Mouse (Mus musculus) liver, embryonic 11.5 days (tissue): ENCODE measurements around the gene Pqlc2. TPM values are rescaled to one million over a fixed set of nuclear protein-coding genes. Genes with fewer than 3 reads are reported as not detected.
A peak's percentile ranks its signal among the peaks of the same experiment; 100 is the strongest.

Source experiments
- ATAC-seq: fragments of 200-750 bp; cut with Nextera tagmentation; replicated peaks from 2 replicates; pipeline ENCODE4 v1.8.0; 2017; ENCODE audit warnings: moderate number of reproducible peaks, mild to moderate bottlenecking, moderate TSS enrichment, moderate library complexity; ENCODE audit not compliant: low FRiP score
- DNase-seq: peaks from one replicate; pipeline ENCODE4 v3.0.0-alpha.2; 2017; ENCODE audit warnings: low spot score
- H3K27ac ChIP-seq: fragments of 300-500 bp; sonication (generic); 2 replicates; pipeline ENCODE4 v1.5.1; 2014; ENCODE audit warnings: mild to moderate bottlenecking, low read depth, low read length, control low read depth
- H3K27me3 ChIP-seq: fragments of 300-500 bp; sonication (generic); replicated peaks from 2 replicates; pipeline ENCODE4 v1.6.1; 2014; ENCODE audit warnings: low read length, mixed read lengths; ENCODE audit not compliant: control insufficient read depth, insufficient read depth
- H3K36me3 ChIP-seq: fragments of 300-500 bp; sonication (generic); 2 replicates; pipeline ENCODE4 v1.6.1; 2014; ENCODE audit warnings: mild to moderate bottlenecking, low read length, moderate library complexity, mixed read lengths; ENCODE audit not compliant: control insufficient read depth, insufficient read depth
- H3K4me1 ChIP-seq: fragments of 300-500 bp; sonication (generic); replicated peaks from 2 replicates; pipeline ENCODE4 v1.6.1; 2014; ENCODE audit warnings: low read length, mixed read lengths; ENCODE audit not compliant: control insufficient read depth, insufficient read depth
- H3K4me2 ChIP-seq: fragments of 300-500 bp; sonication (generic); 2 replicates; pipeline ENCODE4 v1.6.1; 2014; ENCODE audit warnings: mild to moderate bottlenecking, control low read depth, moderate library complexity
- H3K4me3 ChIP-seq: fragments of 300-500 bp; sonication (generic); 2 replicates; pipeline ENCODE4 v1.5.1; 2014; ENCODE audit warnings: low read depth, low read length, control low read depth
- H3K9ac ChIP-seq: fragments of 300-500 bp; sonication (generic); 2 replicates; pipeline ENCODE4 v1.6.1; 2014; ENCODE audit warnings: low read depth, low read length, control low read depth
- H3K9me3 ChIP-seq: fragments of 300-500 bp; sonication (generic); 2 replicates; pipeline ENCODE4 v1.6.1; 2016; ENCODE audit warnings: low read length, inconsistent platforms, mixed read lengths; ENCODE audit not compliant: control insufficient read depth
- WGBS: fragments of 180-500 bp; shearing (Covaris S2); extraction: QIAGEN DNeasy Blood & Tissue Kit; methylation state at CpG from one replicate; pipeline ENCODE4 v1.1.7; 2014; 5-methylcytosine and 5-hydroxymethylcytosine counted together
- polyA plus RNA-seq: library from polyadenylated mRNA; unstranded; fragments of >200 nt; fragmentation: Nextera tagmentation; extraction: Ambion mirVana; gene quantifications from 2 replicates; pipeline ENCODE4 v1.2.1, GENCODE M21; 2014

Pqlc2 gene
- polyA plus RNA-seq, 1 experiment from 2014 or later: 15.5 TPM

DNA sequence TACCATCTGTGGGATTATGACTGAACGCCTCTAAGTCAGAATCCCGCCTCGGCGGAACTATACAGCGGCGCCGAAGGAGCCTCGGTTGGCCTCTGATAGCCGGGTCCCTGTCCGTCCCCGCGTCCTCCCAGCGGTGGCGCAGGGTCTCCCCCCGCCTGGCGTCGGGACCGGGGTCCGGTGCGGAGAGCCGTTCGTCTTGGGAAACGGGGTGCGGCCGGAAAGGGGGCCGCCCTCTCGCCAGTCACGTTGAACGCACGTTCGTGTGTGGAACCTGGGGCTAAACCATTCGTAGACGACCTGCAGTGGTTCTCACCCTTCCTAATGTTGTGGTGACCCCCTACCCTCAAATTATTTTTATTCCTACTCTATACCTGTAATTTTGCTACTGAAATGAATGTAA, 27.6 kb upstream of the Pqlc2 start:
- Histone ChIP-seq H3K4me1 (peaks cover 2% of the 10 kb centered on the region; the same call in 1 of the 2 replicates), H3K9ac (no peak overlapping the region), H3K27ac (no peak overlapping the region), H3K9me3 (no peaks in the 10 kb centered on the region), H3K36me3 (no peaks in the 10 kb centered on the region), H3K4me2 (peak overlapping the region; percentile 39), H3K27me3 (0 out of 2 replicates have a peak, but pooled peaks cover 2% of the 10 kb centered on the region), H3K4me3 (no peak overlapping the region)
- ATAC-seq (no peak), DNase-seq (no peak)
- WGBS: 43% methylated on average over 33 of the region's 33 CpGs

DNA sequence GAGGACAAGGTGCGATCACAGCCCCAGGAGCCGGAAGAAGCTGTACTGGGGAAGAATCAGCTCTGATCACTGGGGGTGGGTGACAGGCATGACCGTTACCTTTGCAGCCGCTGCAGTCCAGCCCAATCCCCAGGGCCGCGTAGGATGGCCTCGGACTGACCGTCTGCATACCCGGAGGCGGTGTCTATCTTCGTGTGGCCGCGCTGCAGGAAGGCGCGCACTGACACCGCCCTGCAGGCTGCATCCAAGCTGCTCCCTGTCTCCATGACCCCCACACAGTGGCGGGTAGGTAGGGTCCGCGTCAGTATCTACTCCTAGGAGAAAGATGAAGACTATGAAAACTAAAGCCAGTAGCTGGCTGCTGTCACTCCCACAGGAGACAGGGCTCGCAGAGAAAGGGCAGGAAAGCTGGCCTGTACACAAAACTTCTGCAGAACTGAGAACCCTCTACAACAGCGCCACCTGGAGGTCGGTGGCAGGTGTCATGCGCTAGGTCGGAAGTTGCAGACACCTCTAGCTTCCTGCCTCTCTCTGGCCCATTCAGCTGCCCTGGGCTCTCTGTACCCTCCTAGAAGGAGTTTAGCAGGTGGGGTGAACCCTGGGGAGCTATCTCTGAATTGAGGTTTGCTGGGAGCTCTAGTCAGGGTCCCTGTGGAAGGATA, 26.4 kb upstream of the Pqlc2 start:
- peak; percentile 76 for ATAC-seq
- H3K27ac ChIP-seq: peak overlapping the region; percentile 83

DNA sequence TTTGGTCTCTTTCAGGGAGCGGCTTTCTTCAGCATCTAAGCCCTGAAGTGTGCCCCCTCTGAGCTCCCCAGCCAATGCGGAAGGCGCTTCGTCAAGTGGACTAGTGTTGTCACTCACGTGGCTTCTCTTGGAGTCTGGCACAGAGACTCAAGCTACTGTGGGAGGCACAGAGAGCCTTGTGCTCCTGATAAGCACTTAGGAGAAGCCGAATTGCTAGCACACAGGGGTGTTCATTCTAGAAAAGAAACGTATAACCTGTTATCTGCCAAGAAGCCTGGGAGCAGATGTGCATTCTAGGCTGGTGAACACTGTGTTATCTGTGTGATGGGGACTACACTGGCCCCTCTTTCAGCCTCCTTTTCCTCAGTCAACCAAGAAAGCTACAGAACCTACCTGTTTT, 25.0 kb upstream of the Pqlc2 start:
- no peak for DNase-seq
- 0 out of 2 replicates have a peak, but pooled peaks cover 2% of the 10 kb centered on the region for H3K27me3 ChIP-seq
- H3K4me2 ChIP-seq: peak overlapping the region; percentile 78
- H3K9ac ChIP-seq: peak overlapping the region; percentile 20
- 28% methylated on average over 7 of the region's 7 CpGs for WGBS
- no peaks in the 10 kb centered on the region for H3K9me3 ChIP-seq
- H3K27ac ChIP-seq: peak overlapping the region; percentile 83
- peak overlapping the region; percentile 62 for H3K4me3 ChIP-seq
- no peaks in the 10 kb centered on the region for H3K36me3 ChIP-seq
- ATAC-seq: peak; percentile 91
- peaks cover 6% of the 10 kb centered on the region for H3K4me1 ChIP-seq

More for the DNA sequence above, 26.4 kb upstream of the Pqlc2 start:
- H3K36me3 ChIP-seq: no peaks in the 10 kb centered on the region
- H3K4me1 ChIP-seq: peaks cover 2% of the 10 kb centered on the region; the same call in 1 of the 2 replicates
- 8% methylated on average over 24 of the region's 24 CpGs for WGBS
- peak overlapping the region; percentile 78 for H3K4me2 ChIP-seq
- peak overlapping the region; percentile 62 for H3K4me3 ChIP-seq
- DNase-seq: peak; percentile 87
- no peaks in the 10 kb centered on the region for H3K9me3 ChIP-seq
- peak overlapping the region; percentile 76 for H3K9ac ChIP-seq
- H3K27me3 ChIP-seq: 0 out of 2 replicates have a peak, but pooled peaks cover 2% of the 10 kb centered on the region

DNA sequence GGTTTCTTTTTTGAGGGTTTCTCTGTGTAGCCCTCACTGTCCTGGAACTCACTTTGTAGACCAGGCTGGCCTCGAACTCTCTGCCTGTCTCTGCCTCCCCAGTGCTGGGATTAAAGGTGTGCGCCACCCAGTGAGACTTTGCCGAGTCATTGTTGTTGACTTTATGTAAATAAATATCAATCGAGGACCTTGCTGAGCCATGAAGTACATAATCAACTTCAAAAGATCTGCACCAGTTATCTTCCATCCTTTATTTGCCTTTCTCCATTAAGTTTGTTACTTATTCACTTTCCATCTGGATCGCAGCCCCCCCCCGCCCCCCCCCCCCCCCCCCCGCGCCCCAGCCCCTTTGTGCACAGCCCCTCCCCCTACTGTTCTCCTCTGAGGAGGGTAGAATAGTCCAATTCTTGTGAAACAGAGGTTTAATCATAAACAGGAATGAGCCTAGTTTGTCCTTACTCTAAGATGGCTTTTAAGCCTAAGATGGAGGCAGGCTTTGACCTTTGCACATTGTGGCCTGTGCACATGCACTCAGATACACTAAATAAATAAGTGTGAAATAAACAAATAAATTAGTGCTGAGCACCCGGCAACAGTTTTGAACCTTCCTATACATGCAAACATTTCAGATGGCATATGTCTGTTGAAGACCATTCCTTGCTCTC, 24.3 kb upstream of the Pqlc2 start:
- no peaks in the 10 kb centered on the region for H3K9me3 ChIP-seq
- peak overlapping the region; percentile 83 for H3K27ac ChIP-seq
- no peak for ATAC-seq
- H3K9ac ChIP-seq: peak overlapping the region; percentile 20
- no peaks in the 10 kb centered on the region for H3K36me3 ChIP-seq
- peaks cover 6% of the 10 kb centered on the region for H3K4me1 ChIP-seq
- H3K4me3 ChIP-seq: peak overlapping the region; percentile 7; the same call in 1 of the 2 replicates
- WGBS: 49% methylated on average over 7 of the region's 9 CpGs
- peak overlapping the region; percentile 78 for H3K4me2 ChIP-seq
- H3K27me3 ChIP-seq: 0 out of 2 replicates have a peak, but pooled peaks cover 2% of the 10 kb centered on the region
- DNase-seq: no peak

DNA sequence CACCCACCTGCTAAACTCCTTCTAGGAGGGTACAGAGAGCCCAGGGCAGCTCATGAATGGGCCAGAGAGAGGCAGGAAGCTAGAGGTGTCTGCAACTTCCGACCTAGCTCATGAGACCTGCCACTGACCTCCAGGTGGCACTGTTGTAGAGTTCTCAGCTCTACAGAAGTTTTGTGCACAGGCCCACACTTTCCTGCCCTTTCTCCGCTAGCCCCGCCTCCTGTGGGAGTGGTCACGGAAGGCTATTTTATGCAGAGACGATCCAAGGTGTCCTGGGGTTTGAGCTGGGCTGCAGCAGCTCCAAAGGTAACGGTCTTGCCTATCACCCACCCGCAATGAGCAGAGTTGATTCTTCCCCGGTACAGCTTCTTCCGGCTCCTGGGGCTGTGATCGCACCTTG, 20.1 kb upstream of the Pqlc2 start:
- 8% methylated on average over 10 of the region's 10 CpGs for WGBS
- Histone ChIP-seq H3K27me3 (no peaks in the 10 kb centered on the region), H3K27ac (no peak overlapping the region), H3K36me3 (no peaks in the 10 kb centered on the region), H3K4me3 (peak overlapping the region; percentile 42), H3K4me1 (peaks cover 4% of the 10 kb centered on the region), H3K9ac (peak overlapping the region; percentile 64), H3K9me3 (no peaks in the 10 kb centered on the region), H3K4me2 (peak overlapping the region; percentile 69)
- ATAC-seq (peak; percentile 83), DNase-seq (peak; percentile 78)

DNA sequence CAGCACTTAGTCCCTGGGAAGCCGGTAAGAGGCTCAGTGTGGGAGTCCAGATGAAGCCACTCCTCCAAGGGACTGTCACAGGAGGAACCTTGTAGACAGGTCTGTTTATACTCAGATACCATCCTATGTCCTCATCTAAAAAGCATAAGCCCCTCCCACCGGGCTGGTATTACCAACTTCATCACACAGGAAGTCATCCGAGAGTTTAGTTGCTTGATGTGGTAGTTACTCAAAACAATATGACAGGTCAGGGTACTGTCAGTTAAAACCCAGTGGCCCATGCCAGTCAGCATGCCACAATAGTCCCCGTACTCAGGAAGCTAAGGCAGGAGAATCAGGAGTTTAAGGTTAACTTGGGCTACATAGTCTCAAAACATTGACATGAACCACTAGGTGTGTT, 9.2 kb upstream of the Pqlc2 start:
- WGBS: 91% methylated on average over 4 of the region's 4 CpGs
- peaks cover 6% of the 10 kb centered on the region; the same call in 1 of the 2 replicates for H3K36me3 ChIP-seq
- no peaks in the 10 kb centered on the region for H3K9me3 ChIP-seq
- H3K4me3 ChIP-seq: no peak overlapping the region
- H3K4me1 ChIP-seq: no peaks in the 10 kb centered on the region
- H3K27me3 ChIP-seq: no peaks in the 10 kb centered on the region
- no peak overlapping the region for H3K4me2 ChIP-seq
- H3K27ac ChIP-seq: no peak overlapping the region
- DNase-seq (no peak), ATAC-seq (no peak)
- H3K9ac ChIP-seq: no peak overlapping the region

DNA sequence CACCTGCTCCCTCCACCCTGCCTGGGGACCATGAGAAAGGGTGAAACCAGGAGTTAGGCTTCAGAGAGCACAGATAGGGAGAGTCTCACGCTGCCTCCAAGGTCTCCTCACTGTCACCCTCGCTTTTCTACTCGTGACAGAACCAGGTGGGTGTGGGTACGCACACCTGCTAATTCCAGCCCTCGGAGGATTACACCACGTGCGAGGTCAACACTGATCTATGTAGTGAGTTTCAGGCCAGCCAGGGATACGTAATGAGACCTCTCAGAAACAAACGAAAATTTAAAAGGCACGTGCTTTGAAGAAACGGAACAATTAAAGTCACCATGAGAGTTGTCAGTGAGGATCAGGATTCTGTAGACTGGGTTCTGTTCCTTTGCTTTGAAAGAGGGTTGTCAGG, 7.9 kb upstream of the Pqlc2 start:
- H3K9ac ChIP-seq: no peak overlapping the region
- DNase-seq (no peak), ATAC-seq (no peak)
- no peak overlapping the region for H3K27ac ChIP-seq
- no peaks in the 10 kb centered on the region for H3K9me3 ChIP-seq
- no peak overlapping the region for H3K4me2 ChIP-seq
- no peaks in the 10 kb centered on the region for H3K27me3 ChIP-seq
- H3K36me3 ChIP-seq: peaks cover 6% of the 10 kb centered on the region
- H3K4me3 ChIP-seq: no peak overlapping the region
- no peaks in the 10 kb centered on the region for H3K4me1 ChIP-seq
- 91% methylated on average over 11 of the region's 11 CpGs for WGBS

DNA sequence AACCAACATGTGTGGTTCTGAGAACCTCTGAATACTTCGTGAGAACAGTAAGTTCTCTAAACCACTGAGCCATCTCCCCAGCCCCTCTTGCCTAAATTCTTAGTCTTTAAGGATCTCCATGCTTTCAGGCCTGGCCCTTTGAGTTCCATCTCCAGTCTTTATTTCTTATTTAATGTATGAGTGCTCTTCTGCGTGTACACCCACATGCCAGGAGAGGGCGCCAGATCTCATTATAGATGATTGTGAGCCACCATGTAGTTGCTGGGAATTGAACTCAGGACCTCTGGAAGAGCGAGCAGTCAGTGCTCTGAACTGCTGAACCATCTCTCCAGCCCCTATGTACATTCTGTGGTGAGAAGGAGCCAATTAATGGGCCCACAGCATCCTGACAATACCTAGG, 2.1 kb upstream of the Pqlc2 start:
- Histone ChIP-seq H3K9ac (no peak overlapping the region), H3K27me3 (no peaks in the 10 kb centered on the region), H3K9me3 (no peaks in the 10 kb centered on the region), H3K4me2 (peak overlapping the region; percentile 100), H3K36me3 (peaks cover 3% of the 10 kb centered on the region), H3K27ac (no peak overlapping the region), H3K4me3 (no peak overlapping the region), H3K4me1 (peaks cover 14% of the 10 kb centered on the region)
- WGBS: 46% methylated on average over 4 of the region's 4 CpGs
- no peak for DNase-seq
- ATAC-seq: no peak
